Mouse (Mus musculus) embryonic facial prominence, embryonic 11.5 days (tissue): ENCODE results near the gene Gnaq. TPM values are rescaled to one million over a fixed set of nuclear protein-coding genes. Genes with fewer than 3 reads are reported as not detected.

Source experiments
- ATAC-seq: fragments of 200-750 bp; cut with Nextera tagmentation; replicated peaks from 2 replicates; pipeline ENCODE4 v1.8.0; 2017; ENCODE audit warnings: low read depth; ENCODE audit not compliant: insufficient number of reproducible peaks, low FRiP score, low TSS enrichment
- DNase-seq: peaks from one replicate; pipeline ENCODE4 v3.0.0-alpha.2; 2015; ENCODE audit warnings: low spot score
- H3K27ac ChIP-seq: fragments of 300-500 bp; sonication (generic); replicated peaks from 2 replicates; pipeline ENCODE4 v1.5.1; 2014; ENCODE audit warnings: mild to moderate bottlenecking, low read depth, low read length, control low read depth
- H3K27me3 ChIP-seq: fragments of 300-500 bp; sonication (generic); 2 replicates; pipeline ENCODE4 v1.6.1; 2014; ENCODE audit warnings: mild to moderate bottlenecking, low read length, moderate library complexity, mixed read lengths; ENCODE audit not compliant: control insufficient read depth, insufficient read depth
- H3K36me3 ChIP-seq: fragments of 300-500 bp; sonication (generic); replicated peaks from 2 replicates; pipeline ENCODE4 v1.6.1; 2014; ENCODE audit warnings: low read depth, mild to moderate bottlenecking, low read length, moderate library complexity, mixed read lengths; ENCODE audit not compliant: control insufficient read depth, insufficient read depth
- H3K4me1 ChIP-seq: fragments of 300-500 bp; sonication (generic); 2 replicates; pipeline ENCODE4 v1.6.1; 2014; ENCODE audit warnings: low read length, mixed read lengths; ENCODE audit not compliant: control insufficient read depth, insufficient read depth
- H3K4me2 ChIP-seq: fragments of 300-500 bp; sonication (generic); 2 replicates; pipeline ENCODE4 v1.6.1; 2014; ENCODE audit warnings: low read depth, mild to moderate bottlenecking, control low read depth, low read length, moderate library complexity
- H3K4me3 ChIP-seq: fragments of 300-500 bp; sonication (generic); 2 replicates; pipeline ENCODE4 v1.5.1; 2014; ENCODE audit warnings: low read depth, low read length, control low read depth
- H3K9ac ChIP-seq: fragments of 300-500 bp; sonication (generic); replicated peaks from 2 replicates; pipeline ENCODE4 v1.6.1; 2014; ENCODE audit warnings: mild to moderate bottlenecking, control low read depth, low read length
- H3K9me3 ChIP-seq: fragments of 300-500 bp; sonication (generic); replicated peaks from 2 replicates; pipeline ENCODE4 v1.6.1; 2016; ENCODE audit warnings: mild to moderate bottlenecking, low read length, inconsistent platforms, mixed read lengths; ENCODE audit not compliant: control insufficient read depth
- WGBS: fragments of 180-500 bp; shearing (Covaris S2); extraction: QIAGEN DNeasy Blood & Tissue Kit; methylation state at CpG from one replicate; pipeline ENCODE4 v1.1.7; 2014; 5-methylcytosine and 5-hydroxymethylcytosine counted together
- polyA plus RNA-seq: library from polyadenylated mRNA; unstranded; fragments of >200 nt; fragmentation: Nextera tagmentation; extraction: Ambion mirVana; gene quantifications from 2 replicates; pipeline ENCODE4 v1.2.1, GENCODE M21; 2014

Gene Gnaq
- polyA plus RNA-seq, 1 experiment from 2014 or later: 16.2 TPM

GRCm38 (mm10) chr19:16251819-16252218 is 119.2 kb downstream of the Gnaq start:
- no peak overlapping the region for H3K4me2 ChIP-seq
- H3K9ac ChIP-seq: no peak overlapping the region
- no peak overlapping the region for H3K27ac ChIP-seq
- WGBS: 67% methylated on average over 5 of the region's 5 CpGs
- DNase-seq (no peak), ATAC-seq (no peak)
- H3K27me3 ChIP-seq: no peaks in the 10 kb centered on the region
- H3K4me1 ChIP-seq: no peaks in the 10 kb centered on the region
- no peak overlapping the region for H3K4me3 ChIP-seq
- no peaks in the 10 kb centered on the region for H3K9me3 ChIP-seq
- H3K36me3 ChIP-seq: no peaks in the 10 kb centered on the region

GRCm38 (mm10) chr19:16252696-16253095 is 120.1 kb downstream of the Gnaq start:
- H3K4me1 ChIP-seq: no peaks in the 10 kb centered on the region
- H3K9me3 ChIP-seq: no peaks in the 10 kb centered on the region
- no peak overlapping the region for H3K27ac ChIP-seq
- H3K4me3 ChIP-seq: no peak overlapping the region
- no peak overlapping the region for H3K4me2 ChIP-seq
- H3K36me3 ChIP-seq: no peaks in the 10 kb centered on the region
- no peaks in the 10 kb centered on the region for H3K27me3 ChIP-seq
- WGBS: 65% methylated on average over 4 of the region's 4 CpGs
- DNase-seq (no peak), ATAC-seq (no peak)
- H3K9ac ChIP-seq: no peak overlapping the region

GRCm38 (mm10) chr19:16254881-16255280 is 122.2 kb downstream of the Gnaq start:
- DNase-seq: no peak
- H3K4me1 ChIP-seq: no peaks in the 10 kb centered on the region
- no peak overlapping the region for H3K4me3 ChIP-seq
- no peak for ATAC-seq
- no peak overlapping the region for H3K9ac ChIP-seq
- H3K9me3 ChIP-seq: no peaks in the 10 kb centered on the region
- no peaks in the 10 kb centered on the region for H3K36me3 ChIP-seq
- H3K27ac ChIP-seq: no peak overlapping the region
- WGBS: 76% methylated on average over 1 of the region's 1 CpGs
- no peak overlapping the region for H3K4me2 ChIP-seq
- H3K27me3 ChIP-seq: no peaks in the 10 kb centered on the region

- Histone ChIP-seq H3K27me3 (no peaks in the 10 kb centered on the region), H3K36me3 (no peaks in the 10 kb centered on the region), H3K4me2 (no peak overlapping the region), H3K4me1 (no peaks in the 10 kb centered on the region), H3K9me3 (no peaks in the 10 kb centered on the region), H3K4me3 (no peak overlapping the region), H3K27ac (no peak overlapping the region), H3K9ac (no peak overlapping the region)
- WGBS: 80% methylated on average over 2 of the region's 2 CpGs
- DNase-seq (no peak), ATAC-seq (no peak)
These were observed 122.7 kb downstream of the Gnaq start for GRCm38 (mm10) chr19:16255294-16255693.

GRCm38 (mm10) chr19:16258766-16259355 is 126.2 kb downstream of the Gnaq start:
- Histone ChIP-seq H3K9me3 (no peaks in the 10 kb centered on the region), H3K27ac (no peak overlapping the region), H3K4me2 (no peak overlapping the region), H3K9ac (no peak overlapping the region), H3K4me3 (no peak overlapping the region), H3K36me3 (no peaks in the 10 kb centered on the region), H3K4me1 (no peaks in the 10 kb centered on the region), H3K27me3 (no peaks in the 10 kb centered on the region)
- ATAC-seq: no peak
- DNase-seq: no peak

GRCm38 (mm10) chr19:16259786-16260434 is 127.3 kb downstream of the Gnaq start:
- H3K4me3 ChIP-seq: no peak overlapping the region
- no peak overlapping the region for H3K4me2 ChIP-seq
- no peaks in the 10 kb centered on the region for H3K27me3 ChIP-seq
- no peak overlapping the region for H3K27ac ChIP-seq
- no peak for DNase-seq
- H3K4me1 ChIP-seq: no peaks in the 10 kb centered on the region
- H3K9me3 ChIP-seq: no peaks in the 10 kb centered on the region
- ATAC-seq: no peak
- H3K36me3 ChIP-seq: no peaks in the 10 kb centered on the region
- no peak overlapping the region for H3K9ac ChIP-seq
- WGBS: 85% methylated on average over 6 of the region's 6 CpGs

- no peak overlapping the region for H3K4me2 ChIP-seq
- DNase-seq: peak; percentile 47
- H3K4me1 ChIP-seq: no peaks in the 10 kb centered on the region
- H3K27ac ChIP-seq: no peak overlapping the region
- H3K27me3 ChIP-seq: no peaks in the 10 kb centered on the region
- no peaks in the 10 kb centered on the region for H3K36me3 ChIP-seq
- WGBS: 73% methylated on average over 2 of the region's 2 CpGs
- H3K9ac ChIP-seq: no peak overlapping the region
- no peak overlapping the region for H3K4me3 ChIP-seq
- ATAC-seq: no peak
- H3K9me3 ChIP-seq: no peaks in the 10 kb centered on the region
These were observed 127.8 kb downstream of the Gnaq start for GRCm38 (mm10) chr19:16260435-16260832.

GRCm38 (mm10) chr19:16260973-16261372 is 128.3 kb downstream of the Gnaq start:
- no peak overlapping the region for H3K9ac ChIP-seq
- ATAC-seq (no peak), DNase-seq (no peak)
- no peaks in the 10 kb centered on the region for H3K27me3 ChIP-seq
- H3K9me3 ChIP-seq: no peaks in the 10 kb centered on the region
- 100% methylated on average over 1 of the region's 1 CpGs for WGBS
- H3K4me1 ChIP-seq: no peaks in the 10 kb centered on the region
- H3K36me3 ChIP-seq: no peaks in the 10 kb centered on the region
- no peak overlapping the region for H3K4me3 ChIP-seq
- no peak overlapping the region for H3K27ac ChIP-seq
- H3K4me2 ChIP-seq: no peak overlapping the region
